Mouse (Mus musculus) bone marrow macrophage, adult 2 months (primary cell): ENCODE data around the gene Rlbp1.

ENCODE experiments used
- CTCF ChIP-seq: IDR thresholded peaks from 2 replicates; pipeline ENCODE4 v1.5.1; 2012; ENCODE audit warnings: low read depth, mild to moderate bottlenecking, low read length, moderate library complexity
- POLR2A ChIP-seq: IDR thresholded peaks from 2 replicates; pipeline ENCODE4 v1.6.1; 2012; ENCODE audit warnings: mild to moderate bottlenecking, low read depth, low read length, borderline replicate concordance

- TF ChIP-seq CTCF (no peak), POLR2A (no peak)
Observed at GRCm38 (mm10) chr7:79347108-79347813, 39.6 kb downstream of the Rlbp1 start.
